Mouse (Mus musculus) gastrocnemius, postnatal 14 days (tissue): Measurements from ENCODE around the gene Prdx5. TPM values are rescaled to one million over a fixed set of nuclear protein-coding genes. Genes with fewer than 3 reads are reported as not detected.
"Not testable (repeated sequence)": the region's sequence is repeated elsewhere in the genome, so short reads cannot be mapped to it uniquely, and the experiment has no call there.

ENCODE experiments used
- DNase-seq: peaks from one replicate; pipeline ENCODE4 v3.0.0; 2021; ENCODE audit warnings: mixed read lengths
- intact Hi-C: fragments of 180-260 bp; cut with DNase I; formaldehyde crosslinking; loops from one replicate; pipeline ENCODE4 v1.15.1; 2025; ENCODE audit warnings: low total_unique reads
- total RNA-seq, 2 experiments: library from RNA; stranded (reverse); gene quantifications; 2 replicates each; pipeline ENCODE4 v1.2.3; 2021

The Prdx5 gene
- total RNA-seq, 2 experiments from 2014 or later: 159 to 187 TPM

DNA sequence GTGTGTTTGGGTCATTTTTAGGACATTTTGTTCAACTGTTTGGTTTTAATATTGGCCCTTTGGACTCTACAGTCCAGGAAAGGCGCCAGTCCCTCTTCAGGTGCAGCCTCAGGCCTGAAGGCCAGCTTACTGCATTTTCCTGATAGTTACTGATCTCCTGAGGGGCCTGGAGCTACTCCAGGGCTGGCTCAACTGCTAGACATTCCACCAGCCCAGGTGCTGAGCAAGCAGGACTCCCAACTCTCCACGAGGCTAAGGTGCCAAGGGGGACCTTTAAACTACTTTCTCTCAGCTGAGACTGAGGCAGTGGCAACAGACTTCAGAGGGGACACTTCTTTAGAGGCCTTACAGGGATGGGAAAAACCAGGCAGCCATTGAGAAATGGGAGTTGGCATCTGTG, 5.1 kb downstream of the Prdx5 start:
- intact Hi-C loops: no loop called here
- DNase-seq: no peak

DNA sequence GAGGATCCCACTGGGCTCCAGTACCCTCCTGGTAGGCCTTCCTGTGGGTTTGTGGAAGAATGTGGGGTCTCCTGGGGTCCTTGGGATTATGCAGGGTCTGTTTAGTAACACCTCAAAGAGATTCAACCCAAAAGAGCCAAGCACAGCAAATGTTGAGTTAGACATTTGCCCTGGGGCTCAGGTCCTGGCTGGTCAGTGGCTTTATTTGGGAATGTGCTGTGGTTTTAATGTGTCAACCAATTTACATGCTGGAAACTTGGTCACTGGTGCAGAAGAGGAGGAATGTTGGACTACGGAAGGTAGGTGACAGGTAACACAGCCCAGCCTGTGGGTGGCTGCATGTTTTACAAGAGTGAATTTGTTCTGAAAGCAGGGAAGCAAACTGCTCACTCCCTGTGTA, 6.9 kb downstream of the Prdx5 start:
- intact Hi-C loops: no loop called here
- DNase-seq: no peak

DNA sequence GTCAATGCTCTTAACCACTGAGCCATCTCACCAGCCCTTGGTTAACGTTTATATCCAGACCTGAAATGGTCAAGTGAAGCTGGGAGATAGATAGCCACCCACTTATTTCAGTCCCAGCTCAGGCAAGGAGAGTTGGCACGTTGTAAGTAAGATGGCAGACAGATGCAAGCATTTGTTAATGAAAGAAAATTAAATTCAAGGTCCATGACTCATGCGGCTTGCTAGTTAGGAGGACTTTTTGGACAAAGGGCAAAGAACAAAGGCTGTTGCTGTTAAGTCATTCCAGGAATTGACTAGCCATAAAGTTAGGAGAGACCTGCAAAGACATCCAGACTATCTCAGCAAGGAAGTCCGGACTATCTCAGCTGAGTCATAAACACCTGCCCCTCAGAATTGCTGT, 10.3 kb downstream of the Prdx5 start:
- DNase-seq: no peak
- intact Hi-C loops: no loop called here

DNA sequence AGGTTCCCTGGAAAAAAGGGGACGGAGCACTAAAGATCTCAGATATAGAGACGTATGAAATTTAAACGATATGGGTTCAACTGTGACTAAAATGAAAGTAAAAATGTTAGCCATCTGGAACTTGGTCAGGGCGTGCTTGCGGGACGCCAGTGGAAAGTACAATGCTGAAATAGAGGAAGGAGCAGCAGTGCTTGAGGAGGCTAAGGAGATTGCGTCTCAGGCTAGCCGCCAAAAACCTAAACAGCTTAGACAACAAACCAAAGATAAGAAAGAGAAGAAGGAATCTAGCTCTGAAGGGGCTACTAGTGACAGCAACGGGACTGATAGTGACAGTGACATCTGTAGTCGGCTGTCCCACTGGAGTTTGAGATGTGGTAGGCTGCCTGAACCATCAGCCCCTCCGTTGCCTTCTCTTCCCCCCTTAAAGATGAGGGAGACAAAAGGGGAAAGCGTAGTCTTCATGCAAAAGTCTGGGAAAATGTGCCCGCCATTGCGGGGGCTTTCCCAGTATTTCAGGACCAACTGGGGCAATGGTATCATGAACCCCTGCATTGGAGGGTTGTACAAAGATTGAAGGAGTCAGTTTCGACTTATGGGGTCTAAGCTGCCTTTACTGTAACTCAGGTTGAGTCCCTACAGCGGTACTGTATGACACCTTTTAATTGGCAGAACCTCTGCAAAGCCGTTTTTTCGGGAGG, 14.1 kb downstream of the Prdx5 start:
- intact Hi-C loops, DNase-seq: not testable (repeated sequence)

DNA sequence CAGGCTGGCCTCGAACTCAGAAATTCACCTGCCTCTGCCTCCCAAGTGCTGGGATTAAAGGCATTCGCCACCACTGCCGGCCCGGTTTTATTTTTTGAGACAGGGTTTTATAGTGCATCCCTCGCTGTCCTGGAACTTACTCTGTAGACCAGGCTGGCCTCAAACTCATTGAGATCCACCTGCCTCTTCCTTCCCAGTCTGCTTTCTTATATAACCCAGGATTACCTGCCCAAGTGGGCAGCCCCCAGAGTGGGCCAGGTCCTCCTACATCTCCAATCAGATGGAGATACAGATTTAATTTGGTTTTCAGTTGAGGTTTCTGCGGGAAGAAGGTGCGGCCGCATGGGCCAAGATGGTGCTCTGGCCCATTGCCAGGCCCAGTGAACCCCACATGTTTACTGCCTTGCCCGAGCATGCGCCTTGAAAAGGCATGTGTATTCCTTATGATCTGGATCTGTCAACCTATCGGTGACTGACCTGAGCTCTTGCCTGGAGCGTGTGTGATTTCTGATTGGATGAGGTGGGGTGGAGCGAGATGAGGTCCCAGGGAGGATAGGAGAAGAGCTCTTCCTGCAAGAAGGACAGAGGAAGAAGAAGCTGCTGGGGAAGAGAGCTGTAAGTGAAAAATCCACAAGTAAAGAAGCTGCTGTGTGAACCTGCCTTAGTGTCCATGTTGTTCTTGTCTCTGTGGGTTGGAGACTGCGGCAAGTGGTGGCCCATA, 16.0 kb downstream of the Prdx5 start:
- no peak for DNase-seq
- intact Hi-C loops: no loop called here

DNA sequence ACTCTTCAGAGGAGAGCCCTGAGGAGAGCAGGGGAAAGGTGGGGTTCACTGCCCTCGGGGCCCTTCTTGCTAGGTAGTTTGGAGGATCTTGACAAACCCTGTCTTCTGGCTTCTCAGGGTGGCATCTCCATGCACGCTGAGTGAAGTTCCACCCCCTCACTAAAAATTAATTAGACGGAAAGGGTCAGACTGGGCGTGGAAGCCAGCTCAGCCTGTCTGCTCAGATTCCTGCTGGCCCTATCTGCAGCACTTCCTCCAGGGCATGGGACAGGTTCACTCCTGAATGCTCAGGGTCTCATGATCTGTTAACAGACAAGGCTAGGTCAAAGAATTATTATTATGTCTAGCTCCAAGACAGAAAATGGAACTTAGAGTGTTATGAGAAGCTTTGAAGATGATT, 17.4 kb downstream of the Prdx5 start:
- intact Hi-C loops: no loop called here

DNA sequence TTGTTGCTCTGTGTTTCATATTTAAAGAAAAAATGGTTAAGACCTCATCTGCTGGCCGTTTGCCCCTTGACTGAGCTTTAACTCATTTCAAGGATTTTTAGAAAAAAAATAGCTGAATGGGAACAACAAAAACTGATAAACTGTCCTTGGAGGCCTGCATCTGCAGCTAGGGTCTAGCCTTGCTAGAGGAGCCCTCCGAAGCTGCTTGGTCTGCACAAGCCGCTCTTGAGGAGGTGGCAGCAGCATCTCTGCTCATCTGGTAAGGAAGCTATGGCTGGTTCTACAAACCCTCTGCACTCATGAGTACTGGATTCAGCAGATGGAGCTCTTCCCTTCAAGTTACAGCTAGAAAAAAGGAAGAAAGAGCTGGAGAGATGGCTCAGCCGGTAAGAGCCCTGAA, 31.9 kb downstream of the Prdx5 start:
- no peak for DNase-seq
- intact Hi-C loops: no loop called here

More for the DNA sequence above, 17.4 kb downstream of the Prdx5 start:
- no peak for DNase-seq

DNA sequence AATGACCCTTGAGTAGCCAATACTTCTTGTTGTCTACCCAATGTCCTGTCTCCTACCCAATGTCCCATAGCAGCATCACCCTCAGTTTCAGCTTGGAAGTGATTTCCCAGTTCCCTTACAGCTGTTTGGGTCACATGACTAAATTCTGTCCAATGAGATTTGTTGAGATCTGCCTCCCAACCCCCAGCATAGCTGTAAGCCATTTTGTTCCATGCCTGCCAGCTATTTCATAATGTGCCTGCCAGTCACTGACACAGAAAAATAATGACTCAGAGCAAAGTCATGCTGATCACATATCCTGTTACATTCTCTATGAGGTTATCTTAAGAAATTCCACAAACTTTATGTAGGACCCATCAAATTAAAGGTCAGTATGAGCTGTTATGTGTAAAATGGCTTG, 33.1 kb downstream of the Prdx5 start:
- no peak for DNase-seq
- intact Hi-C loops: no loop called here

DNA sequence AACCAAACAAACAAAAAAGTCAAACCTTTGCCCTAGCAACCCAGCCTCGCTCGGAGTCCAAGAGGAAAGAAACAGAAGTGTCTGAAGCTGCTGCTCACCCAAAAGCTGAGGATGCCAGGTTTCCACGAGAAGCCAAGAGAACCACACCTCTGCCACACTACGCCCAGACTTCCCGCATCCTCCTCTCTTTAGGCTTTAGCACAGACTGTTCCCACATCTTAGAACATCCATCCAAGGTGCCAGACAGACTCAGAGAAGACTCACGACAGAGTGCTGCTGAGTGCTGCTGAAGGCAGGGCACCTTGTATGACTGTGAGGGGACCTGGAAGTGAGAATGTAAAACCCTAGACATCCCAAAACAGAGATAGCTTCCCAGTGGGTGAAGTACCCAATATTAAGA, 34.1 kb downstream of the Prdx5 start:
- DNase-seq: no peak
- intact Hi-C loops: no loop called here

DNA sequence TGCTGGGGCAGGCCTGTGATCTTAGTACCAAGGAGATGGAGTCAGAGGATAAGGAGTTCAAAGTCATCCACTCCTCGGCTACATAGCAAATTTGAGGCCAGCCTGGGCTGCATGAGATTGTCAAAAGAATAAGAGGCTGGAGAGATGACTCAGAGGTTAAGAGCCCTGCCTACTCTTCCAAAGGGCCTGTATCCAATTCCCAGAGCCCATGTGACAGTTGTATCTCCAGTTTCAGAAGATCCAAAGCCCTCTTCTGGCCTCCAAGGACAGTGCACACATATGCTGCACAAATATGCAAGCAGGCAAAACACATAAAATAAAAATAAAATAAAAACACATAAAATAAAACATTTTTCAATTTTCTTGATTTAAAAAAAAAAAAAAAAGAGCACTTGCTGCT, 35.6 kb downstream of the Prdx5 start:
- intact Hi-C loops: no loop called here
- DNase-seq: no peak

DNA sequence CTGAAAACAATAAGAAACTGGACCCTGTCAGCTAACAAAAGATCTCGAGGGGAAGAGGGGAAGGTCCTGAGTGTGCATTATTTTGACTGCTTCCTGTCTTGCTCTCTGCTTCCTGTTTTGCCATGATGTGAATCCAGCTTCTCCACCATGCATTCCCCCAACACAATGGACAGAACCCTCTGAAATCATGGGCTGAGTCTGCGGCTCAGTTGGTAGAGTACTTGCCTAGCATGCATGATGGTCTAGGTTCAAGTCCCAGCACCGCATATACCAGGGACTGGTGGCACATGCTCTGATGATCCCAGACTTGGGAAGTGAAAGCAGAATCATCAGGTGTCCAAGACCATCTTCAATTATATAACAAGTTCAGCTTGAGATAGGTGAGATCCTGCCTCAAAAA, 37.2 kb downstream of the Prdx5 start:
- DNase-seq: no peak
- intact Hi-C loops: no loop called here

DNA sequence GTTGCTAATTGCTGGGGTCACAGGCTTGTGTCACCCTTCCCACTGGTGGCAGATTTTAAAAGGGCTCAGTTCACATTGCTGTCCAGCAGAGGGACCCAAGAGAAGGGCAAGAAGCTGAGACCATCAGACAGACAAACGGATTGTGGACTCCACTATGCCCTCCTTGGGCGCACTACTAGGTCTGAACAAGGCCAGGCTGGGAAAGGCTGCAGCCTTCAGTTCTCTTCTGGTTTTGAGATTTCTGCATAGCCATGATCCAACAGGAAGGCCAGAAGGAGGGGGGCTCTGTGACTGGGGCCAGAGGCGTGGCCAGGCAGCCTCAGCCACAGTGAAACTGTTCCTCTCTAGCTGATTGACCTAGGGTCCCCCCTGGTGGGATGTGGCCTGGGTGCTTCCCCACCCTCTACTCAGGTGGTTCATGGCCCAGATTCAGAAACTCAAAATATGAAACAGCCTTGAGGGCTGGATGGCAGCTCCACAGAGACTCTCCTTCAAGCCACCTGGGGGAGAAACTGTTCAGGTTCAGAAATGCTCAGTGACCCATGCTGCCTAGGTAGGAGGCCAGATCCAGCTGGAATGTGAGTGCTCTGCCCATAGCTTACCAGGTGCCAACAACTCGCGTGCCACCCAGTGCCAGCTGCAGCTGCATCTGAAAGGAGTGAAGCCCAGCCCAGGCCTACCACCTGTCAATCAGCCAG, 38.2 kb downstream of the Prdx5 start:
- intact Hi-C loops: no loop called here

DNA sequence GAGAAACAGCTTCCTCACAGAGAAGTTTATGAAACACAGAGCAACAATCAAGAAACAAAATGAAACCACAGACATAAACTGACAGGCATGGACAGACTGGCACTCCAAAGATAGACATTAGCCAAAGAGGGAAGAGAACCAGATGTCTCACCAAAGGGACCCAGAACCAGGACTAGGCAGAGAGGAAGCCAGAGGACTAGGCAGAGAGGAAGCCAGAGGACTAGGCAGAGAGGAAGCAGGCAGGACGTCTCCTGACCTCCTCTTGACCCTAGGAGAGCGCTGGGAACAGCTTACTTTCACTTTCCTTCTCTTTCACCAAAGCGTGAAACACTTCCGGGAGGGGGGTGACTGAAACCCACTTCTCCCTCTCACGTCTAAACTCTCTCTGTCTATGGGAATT, 40.6 kb downstream of the Prdx5 start:
- intact Hi-C loops: no loop called here
- DNase-seq: no peak

More for the DNA sequence above, 38.2 kb downstream of the Prdx5 start:
- DNase-seq: no peak

DNA sequence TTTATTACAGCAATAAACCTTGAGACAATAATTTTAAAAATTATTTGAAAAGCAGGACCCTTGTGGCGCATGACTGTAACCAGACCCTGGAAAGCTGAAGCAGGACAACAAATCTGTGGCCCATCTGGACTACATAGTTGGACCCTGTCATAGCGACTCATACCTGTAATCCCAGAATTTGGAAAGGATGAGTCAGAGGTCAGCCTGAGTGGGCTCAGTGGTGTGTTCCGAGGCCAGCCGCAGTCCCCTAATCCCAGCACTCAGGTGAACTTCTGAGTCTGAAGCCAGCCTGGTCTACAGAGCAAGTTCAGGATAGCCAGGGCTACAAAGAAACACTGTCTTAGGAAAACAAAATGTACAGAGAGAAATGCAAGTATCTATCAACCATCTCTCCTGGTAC, 48.5 kb downstream of the Prdx5 start:
- intact Hi-C loops: no loop called here
- DNase-seq: no peak

DNA sequence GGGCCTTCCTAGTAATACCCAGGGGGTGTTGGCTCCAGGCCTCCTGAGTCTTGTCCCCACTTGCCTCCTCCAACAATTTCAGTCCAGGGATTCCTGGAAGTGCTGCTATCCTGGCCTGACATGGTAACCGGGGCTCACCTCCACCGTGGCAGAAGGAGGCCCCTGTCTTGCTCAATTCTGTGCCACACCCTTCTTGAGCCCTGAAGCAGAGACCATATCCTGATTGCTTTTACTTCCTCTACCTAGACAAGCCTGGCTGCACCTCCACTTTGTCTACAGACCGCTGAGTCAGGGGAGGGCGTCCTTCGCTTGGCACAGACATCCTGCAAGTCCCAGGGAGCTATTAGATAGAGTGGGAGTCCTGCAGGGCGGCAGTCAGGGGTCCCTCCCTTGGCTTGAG, 49.2 kb downstream of the Prdx5 start:
- DNase-seq: no peak
- intact Hi-C loops: no loop called here

DNA sequence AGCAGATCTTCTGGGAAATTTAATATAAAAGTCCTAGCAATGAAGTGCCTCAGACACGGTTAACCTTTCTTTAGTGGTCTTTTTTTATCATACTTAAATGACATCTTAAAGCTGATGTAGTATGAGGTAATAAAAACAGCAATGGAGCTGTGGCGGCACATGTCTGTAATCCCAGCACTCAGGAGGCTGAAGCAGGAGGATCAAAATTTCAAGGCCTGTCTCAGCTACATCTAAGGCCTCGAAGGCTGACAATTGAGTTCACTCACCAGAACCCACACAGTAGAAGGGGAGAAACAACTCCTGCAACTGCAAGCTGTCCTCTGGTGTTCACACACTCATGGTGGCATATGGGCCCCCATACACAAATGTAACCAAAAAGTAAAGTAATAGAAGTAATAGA, 49.9 kb downstream of the Prdx5 start:
- intact Hi-C loops: no loop called here
- no peak for DNase-seq

DNA sequence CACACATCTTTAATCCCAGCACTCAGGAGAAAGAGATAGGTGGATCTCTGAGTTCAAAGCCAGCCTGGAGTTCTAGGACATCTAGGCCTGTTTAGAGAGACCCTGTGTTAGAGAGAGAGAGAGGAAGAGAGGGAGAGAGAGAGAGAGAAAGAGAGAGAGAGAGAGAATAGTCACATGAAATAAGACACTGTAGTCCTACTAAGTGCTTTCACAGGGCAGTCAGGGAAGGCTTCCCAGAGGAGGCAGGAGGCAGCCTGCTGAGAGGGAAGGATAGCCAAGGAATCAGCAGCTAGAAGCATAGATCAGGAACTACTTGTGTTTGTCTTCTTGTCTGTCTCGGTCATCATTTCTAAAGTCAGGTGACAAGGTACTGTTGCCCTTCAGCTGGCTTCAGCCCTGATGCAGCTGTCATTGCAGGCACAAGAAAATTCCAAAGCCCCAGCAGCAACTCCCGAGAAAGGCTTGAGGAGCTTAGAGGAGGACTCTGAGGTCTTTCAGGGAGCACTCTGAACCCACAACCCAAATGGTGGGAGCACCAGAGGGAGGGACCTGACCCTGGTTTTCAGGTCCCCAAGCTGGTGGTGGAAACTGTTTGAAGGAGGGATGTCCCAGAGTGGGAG, 50.8 kb downstream of the Prdx5 start:
- intact Hi-C loops: no loop called here
- no peak for DNase-seq

DNA sequence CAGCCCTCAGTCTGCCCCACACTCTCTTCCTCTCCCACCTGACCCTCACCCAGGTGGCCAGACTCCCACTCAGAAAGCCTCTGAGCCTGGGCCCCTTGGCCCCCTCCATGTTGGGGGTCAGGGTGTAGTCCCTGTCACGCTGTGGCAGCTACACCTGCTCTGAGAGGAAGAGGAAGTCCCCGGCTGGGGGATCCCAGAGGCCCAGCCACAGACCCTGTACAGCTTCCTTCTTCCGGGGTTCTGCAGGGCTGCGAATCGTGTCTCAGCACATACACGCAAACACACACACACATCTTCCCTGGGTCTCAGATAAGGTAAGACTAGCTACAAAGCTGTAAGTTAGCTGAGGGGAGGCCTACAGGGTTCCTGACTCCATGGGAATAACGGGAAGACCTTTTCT, 51.9 kb downstream of the Prdx5 start, which contains the start of gene Ccdc88b:
Gene Ccdc88b (minus strand): TSS at position 181 of the 400 bp plus-strand sequence.
- intact Hi-C loops: no loop called here
- DNase-seq: no peak

DNA sequence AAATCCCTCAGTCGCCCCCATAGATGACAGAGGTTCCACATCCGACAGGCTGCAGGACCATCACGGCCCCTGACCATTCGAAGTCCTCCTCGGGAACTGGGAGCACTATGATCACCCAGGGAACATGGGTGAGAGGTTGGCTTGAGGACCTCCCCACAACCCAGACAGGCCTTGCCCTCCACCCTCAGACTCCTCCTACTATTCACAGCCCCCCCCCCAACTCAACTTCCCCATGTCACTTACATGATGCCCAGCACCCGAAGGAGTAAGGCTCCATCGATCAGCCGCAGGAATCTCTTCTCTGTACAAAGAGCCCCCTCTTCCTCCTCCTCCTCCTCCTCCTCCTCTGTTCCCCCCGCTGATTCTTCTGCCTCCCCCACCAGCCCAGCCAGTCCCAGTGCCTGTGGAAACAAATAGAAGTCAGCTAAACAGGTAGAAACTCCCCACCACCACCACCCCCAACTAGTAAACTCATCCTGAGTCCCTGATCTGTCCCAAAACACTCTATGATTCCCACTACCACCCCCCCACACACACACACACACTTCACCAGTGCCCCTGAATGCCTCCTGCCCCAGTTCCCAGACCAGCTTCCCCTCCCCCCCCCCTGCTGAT, 52.4 kb downstream of the Prdx5 start:
- no peak for DNase-seq
- intact Hi-C loops: no loop called here

DNA sequence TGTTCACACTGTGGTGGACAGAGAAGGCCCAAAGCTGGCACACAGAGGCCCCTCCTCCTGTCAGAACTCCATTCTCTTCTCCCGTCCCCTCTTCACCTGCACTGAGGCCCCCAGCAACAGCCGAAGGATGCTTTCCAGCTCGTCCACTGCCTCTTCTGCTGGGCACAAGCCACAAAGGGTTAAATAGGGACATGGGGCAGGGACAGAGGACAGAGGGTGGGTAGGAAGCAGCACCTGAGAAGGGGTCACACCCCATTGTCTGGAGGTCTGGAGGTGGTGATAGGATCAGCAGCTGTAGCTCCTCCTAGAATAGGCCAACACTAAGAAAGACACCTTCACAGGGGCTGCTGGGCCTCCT, 52.9 kb downstream of the Prdx5 start:
- no peak for DNase-seq

More for the DNA sequence above, 52.9 kb downstream of the Prdx5 start:
- intact Hi-C loops: no loop called here
